Mouse (Mus musculus): ENCODE measurements at regions not wholly inside any gene's neighbourhood (a gene's known extent, or its start where the extent isn't known, plus 50 kb on each side); places are given as distances from the start of the nearest gene placed in this dataset.

DNA sequence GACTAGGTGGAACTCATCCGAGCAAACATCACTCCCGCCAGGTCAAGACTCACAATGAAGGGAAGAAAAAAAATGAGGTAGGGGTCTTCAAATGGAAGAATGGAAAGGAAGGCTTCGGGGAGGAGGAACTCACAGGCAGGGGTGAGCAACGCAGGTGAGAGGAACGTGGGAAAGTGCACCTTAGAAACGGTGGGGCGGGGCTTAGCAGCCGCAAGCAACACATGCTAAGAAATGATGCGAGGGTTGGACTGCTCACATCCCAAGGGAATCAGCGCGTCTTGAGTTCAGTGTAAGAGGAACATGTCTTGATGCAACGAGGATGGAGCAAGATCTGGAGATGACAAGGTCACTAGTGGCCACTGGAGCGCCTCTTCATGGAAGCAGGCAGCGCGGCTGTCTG lies 560.6 kb upstream of the Gm19410 start:
- TF ChIP-seq POU5F1 (IDR thresholded peaks at IDR 0.05; ENCODE audit: borderline replicate concordance, low read length) (no peak), CTCF (conservative IDR thresholded peaks at IDR 0.05; ENCODE audit: low read length) (no peak), NANOG (IDR thresholded peaks at IDR 0.05; ENCODE audit: borderline replicate concordance, low read length) (no peak)
- H3K4me1 ChIP-seq (replicated peaks; ENCODE audit: low read depth, low read length): peaks cover 22% of the 10 kb centered on the region
- peaks cover 8% of the 10 kb centered on the region; the same call in 1 of the 2 replicates for H3K27me3 ChIP-seq (ENCODE audit: insufficient read depth, low read length)
- H3K9me3 ChIP-seq (ENCODE audit: low read length): no peaks in the 10 kb centered on the region
- H3K4me3 ChIP-seq (replicated peaks; ENCODE audit: low read length): no peak overlapping the region
- no peaks in the 10 kb centered on the region for H3K36me3 ChIP-seq (ENCODE audit: insufficient read depth, low read length)

DNA sequence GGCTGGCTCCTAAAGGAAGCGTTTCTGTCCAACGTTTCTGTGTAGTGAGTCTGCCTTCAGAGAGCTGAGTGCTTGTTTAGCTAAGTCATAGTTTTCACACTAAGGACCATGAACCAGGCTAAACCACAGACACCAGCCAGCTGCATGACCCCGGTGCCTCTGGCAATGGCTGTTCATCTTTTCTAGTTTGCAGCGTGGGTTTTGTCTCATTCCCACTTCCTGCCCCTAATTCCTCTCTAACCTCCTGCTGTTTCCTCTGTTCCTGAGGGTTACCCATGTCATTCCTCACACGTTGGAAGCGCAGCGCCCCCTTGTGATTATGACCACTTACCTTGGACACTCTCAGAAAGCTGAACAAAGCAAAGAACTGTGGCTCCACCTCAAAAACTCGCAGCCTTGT lies 560.1 kb upstream of the Gm19410 start:
- no peak overlapping the region for H3K4me3 ChIP-seq (replicated peaks; ENCODE audit: low read length)
- no peaks in the 10 kb centered on the region for H3K36me3 ChIP-seq (ENCODE audit: insufficient read depth, low read length)
- TF ChIP-seq NANOG (IDR thresholded peaks at IDR 0.05; ENCODE audit: borderline replicate concordance, low read length) (no peak), CTCF (conservative IDR thresholded peaks at IDR 0.05; ENCODE audit: low read length) (peak; percentile 25)
- H3K4me1 ChIP-seq (replicated peaks; ENCODE audit: low read depth, low read length): peaks cover 22% of the 10 kb centered on the region
- peaks cover 11% of the 10 kb centered on the region for H3K27me3 ChIP-seq (ENCODE audit: insufficient read depth, low read length)
- H3K9me3 ChIP-seq (ENCODE audit: low read length): no peaks in the 10 kb centered on the region

GRCm38 (mm10) chr8:35206271-35206670 lies 559.3 kb upstream of the Gm19410 start:
- no peaks in the 10 kb centered on the region for H3K36me3 ChIP-seq (ENCODE audit: insufficient read depth, low read length)
- TF ChIP-seq POU5F1 (IDR thresholded peaks at IDR 0.05; ENCODE audit: borderline replicate concordance, low read length): no peak
- TF ChIP-seq NANOG (IDR thresholded peaks at IDR 0.05; ENCODE audit: borderline replicate concordance, low read length): no peak
- no peak for TF ChIP-seq CTCF (conservative IDR thresholded peaks at IDR 0.05; ENCODE audit: low read length)
- no peak overlapping the region for H3K4me3 ChIP-seq (replicated peaks; ENCODE audit: low read length)
- H3K27me3 ChIP-seq (ENCODE audit: insufficient read depth, low read length): peaks cover 12% of the 10 kb centered on the region
- H3K9me3 ChIP-seq (ENCODE audit: low read length): no peaks in the 10 kb centered on the region
- peaks cover 21% of the 10 kb centered on the region for H3K4me1 ChIP-seq (replicated peaks; ENCODE audit: low read depth, low read length)

- no peaks in the 10 kb centered on the region for H3K9me3 ChIP-seq (ENCODE audit: low read length)
- H3K27me3 ChIP-seq (ENCODE audit: insufficient read depth, low read length): peaks cover 4% of the 10 kb centered on the region; the same call in 1 of the 2 replicates
- H3K36me3 ChIP-seq (ENCODE audit: insufficient read depth, low read length): no peaks in the 10 kb centered on the region
- H3K4me3 ChIP-seq (replicated peaks; ENCODE audit: low read length): no peak overlapping the region
- H3K4me1 ChIP-seq (replicated peaks; ENCODE audit: low read depth, low read length): peaks cover 36% of the 10 kb centered on the region
- TF ChIP-seq CTCF (conservative IDR thresholded peaks at IDR 0.05; ENCODE audit: low read length) (no peak), NANOG (IDR thresholded peaks at IDR 0.05; ENCODE audit: borderline replicate concordance, low read length) (no peak), POU5F1 (IDR thresholded peaks at IDR 0.05; ENCODE audit: borderline replicate concordance, low read length) (no peak)
These were observed 557.2 kb upstream of the Gm19410 start for GRCm38 (mm10) chr8:35208357-35208756.

GRCm38 (mm10) chr8:35211506-35212452 lies 553.8 kb upstream of the Gm19410 start:
- Histone ChIP-seq H3K27me3 (ENCODE audit: insufficient read depth, low read length) (peaks cover 4% of the 10 kb centered on the region; the same call in 1 of the 2 replicates), H3K9me3 (ENCODE audit: low read length) (no peaks in the 10 kb centered on the region), H3K36me3 (ENCODE audit: insufficient read depth, low read length) (no peaks in the 10 kb centered on the region), H3K4me3 (replicated peaks; ENCODE audit: low read length) (no peak overlapping the region), H3K4me1 (replicated peaks; ENCODE audit: low read depth, low read length) (peaks cover 24% of the 10 kb centered on the region)
- TF ChIP-seq NANOG (IDR thresholded peaks at IDR 0.05; ENCODE audit: borderline replicate concordance, low read length): no peak
- no peak for TF ChIP-seq POU5F1 (IDR thresholded peaks at IDR 0.05; ENCODE audit: borderline replicate concordance, low read length)
- TF ChIP-seq CTCF (conservative IDR thresholded peaks at IDR 0.05; ENCODE audit: low read length): no peak

- H3K27me3 ChIP-seq (ENCODE audit: insufficient read depth, low read length): peaks cover 4% of the 10 kb centered on the region; the same call in 1 of the 2 replicates
- H3K9me3 ChIP-seq (ENCODE audit: low read length): no peaks in the 10 kb centered on the region
- H3K4me3 ChIP-seq (replicated peaks; ENCODE audit: low read length): no peak overlapping the region
- H3K36me3 ChIP-seq (ENCODE audit: insufficient read depth, low read length): no peaks in the 10 kb centered on the region
- TF ChIP-seq POU5F1 (IDR thresholded peaks at IDR 0.05; ENCODE audit: borderline replicate concordance, low read length) (no peak), NANOG (IDR thresholded peaks at IDR 0.05; ENCODE audit: borderline replicate concordance, low read length) (no peak), CTCF (conservative IDR thresholded peaks at IDR 0.05; ENCODE audit: low read length) (no peak)
- peaks cover 19% of the 10 kb centered on the region for H3K4me1 ChIP-seq (replicated peaks; ENCODE audit: low read depth, low read length)
These were observed 552.1 kb upstream of the Gm19410 start for GRCm38 (mm10) chr8:35213515-35213914.

DNA sequence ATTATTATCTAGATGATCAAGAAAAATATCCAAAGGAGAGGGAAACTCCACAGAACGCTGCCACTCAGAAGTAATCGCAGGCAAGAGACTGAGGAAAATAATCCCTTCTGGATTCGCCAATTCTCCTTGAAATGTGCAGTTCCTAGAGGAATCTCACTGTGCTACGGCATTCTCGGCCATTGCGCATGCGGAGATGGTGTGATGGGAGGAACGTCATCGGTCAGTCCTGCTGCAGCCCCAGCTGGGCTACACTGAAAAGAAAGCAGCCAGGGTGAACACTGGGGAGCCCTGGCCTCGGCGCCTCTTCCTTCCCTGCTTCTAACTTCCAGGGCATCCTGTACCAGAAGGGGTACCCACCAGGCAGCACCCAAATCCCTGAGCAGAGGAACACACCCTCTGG lies 548.0 kb upstream of the Gm19410 start:
- no peak for TF ChIP-seq POU5F1 (IDR thresholded peaks at IDR 0.05; ENCODE audit: borderline replicate concordance, low read length)
- TF ChIP-seq NANOG (IDR thresholded peaks at IDR 0.05; ENCODE audit: borderline replicate concordance, low read length): no peak
- TF ChIP-seq CTCF (conservative IDR thresholded peaks at IDR 0.05; ENCODE audit: low read length): no peak
- no peaks in the 10 kb centered on the region for H3K36me3 ChIP-seq (ENCODE audit: insufficient read depth, low read length)
- H3K4me1 ChIP-seq (replicated peaks; ENCODE audit: low read depth, low read length): peaks cover 16% of the 10 kb centered on the region
- no peaks in the 10 kb centered on the region for H3K27me3 ChIP-seq (ENCODE audit: insufficient read depth, low read length)
- H3K9me3 ChIP-seq (ENCODE audit: low read length): no peaks in the 10 kb centered on the region
- H3K4me3 ChIP-seq (replicated peaks; ENCODE audit: low read length): no peak overlapping the region

- Histone ChIP-seq H3K36me3 (ENCODE audit: insufficient read depth, low read length) (no peaks in the 10 kb centered on the region), H3K4me1 (replicated peaks; ENCODE audit: low read depth, low read length) (peaks cover 16% of the 10 kb centered on the region)
- no peak for TF ChIP-seq POU5F1 (IDR thresholded peaks at IDR 0.05; ENCODE audit: borderline replicate concordance, low read length)
- TF ChIP-seq NANOG (IDR thresholded peaks at IDR 0.05; ENCODE audit: borderline replicate concordance, low read length): no peak
- TF ChIP-seq CTCF (conservative IDR thresholded peaks at IDR 0.05; ENCODE audit: low read length): no peak
These were observed 547.3 kb upstream of the Gm19410 start for GRCm38 (mm10) chr8:35218327-35218726.

More at GRCm38 (mm10) chr8:35218327-35218726, 547.3 kb upstream of the Gm19410 start:
- H3K4me3 ChIP-seq (replicated peaks; ENCODE audit: low read length): no peak overlapping the region
- no peaks in the 10 kb centered on the region for H3K9me3 ChIP-seq (ENCODE audit: low read length)
- H3K27me3 ChIP-seq (ENCODE audit: insufficient read depth, low read length): no peaks in the 10 kb centered on the region

Measured in E14TG2a.4 (cell line).